ENCODE assay signal across 20 mouse cellular contexts in genomic region chr6:30476025-30476765, GRCm38 (mm10). TPM values are rescaled to one million over a fixed set of nuclear protein-coding genes. Genes with fewer than 3 reads are reported as not detected.
DNase-seq lines count a peak whose midpoint lies in the region; ATAC-seq and TF ChIP-seq lines count a peak whose summit lies in the region.
"Had no signal": no experiment of that assay in that cellular context is flagged by ENCODE, and none has a peak within 500 bp of the region (broad histone marks: within the 10 kb centered on the region; RNA-seq: fewer than 3 reads in every experiment).

No protein-coding gene starts in this region.

- no peak overlapping the region for H3K4me3 ChIP-seq in heart, embryonic 15.5 days
- no peak overlapping the region for H3K4me3 ChIP-seq in lung, embryonic 15.5 days
- H3K4me3 ChIP-seq in lung, postnatal 0 days (ENCODE audit: low read depth, low read length): no peak overlapping the region
- no peak overlapping the region for H3K4me3 ChIP-seq in limb, embryonic 14.5 days (replicated peaks; ENCODE audit: low read length)
- H3K4me3 ChIP-seq: forebrain, embryonic 12.5 days; liver, embryonic 15.5 days; midbrain, embryonic 12.5 days had no signal

- intact Hi-C loops in heart, postnatal 10 days (cut with DNase I): no loop called here

- peak; percentile 49 for DNase-seq in cerebellum, adult 11-12 months
- no peak for DNase-seq in cerebellum, adult 18-20 months
- no peak for DNase-seq in heart, postnatal 10 days
- no peak for DNase-seq in lung, postnatal 0 days (ENCODE audit: low spot score)
- no peak for DNase-seq in limb, embryonic 14.5 days (ENCODE audit: low spot score)
- DNase-seq in gastrocnemius, adult 8-10 months (ENCODE audit: low spot score in 2 of 2): no peak
- DNase-seq: gastrocnemius, postnatal 25 days; heart, postnatal 4 days; kidney, adult 8-10 months; kidney, postnatal 25 days; spleen, adult 18-20 months; thymus, postnatal 14 days had no signal

- peaks cover 28% of the 10 kb centered on the region for H3K36me3 ChIP-seq in heart, embryonic 15.5 days
- H3K36me3 ChIP-seq in lung, embryonic 15.5 days: peaks cover 26% of the 10 kb centered on the region
- peaks cover 11% of the 10 kb centered on the region for H3K36me3 ChIP-seq in lung, postnatal 0 days (ENCODE audit: insufficient read depth, low read length)
- peaks cover 25% of the 10 kb centered on the region for H3K36me3 ChIP-seq in limb, embryonic 14.5 days (ENCODE audit: control insufficient read depth, insufficient read depth, low read length)

- H3K27ac ChIP-seq in heart, embryonic 15.5 days: 0 out of 2 replicates have a peak overlapping the region, but pooled peaks have one; percentile 31
- peak overlapping the region; percentile 93 for H3K27ac ChIP-seq in lung, embryonic 15.5 days
- no peak overlapping the region for H3K27ac ChIP-seq in lung, postnatal 0 days (ENCODE audit: low read length)
- H3K27ac ChIP-seq in limb, embryonic 14.5 days (replicated peaks; ENCODE audit: low read depth, low read length): peak overlapping the region; percentile 30; the same call in 1 of the 2 replicates
- H3K27ac ChIP-seq: forebrain, embryonic 12.5 days; liver, embryonic 15.5 days; macrophage; midbrain, embryonic 12.5 days had no signal

- H3K4me2 ChIP-seq in heart, embryonic 15.5 days: no peak overlapping the region
- H3K4me2 ChIP-seq in lung, embryonic 15.5 days: no peak overlapping the region
- H3K4me2 ChIP-seq in lung, postnatal 0 days (replicated peaks; ENCODE audit: low read depth, low read length): no peak overlapping the region
- no peak overlapping the region for H3K4me2 ChIP-seq in limb, embryonic 14.5 days (replicated peaks; ENCODE audit: low read depth, low read length, severe bottlenecking)
- H3K4me2 ChIP-seq: forebrain, embryonic 12.5 days; liver, embryonic 15.5 days; midbrain, embryonic 12.5 days had no signal

- TF ChIP-seq EP300 in lung, postnatal 0 days (IDR thresholded peaks at IDR 0.05): no peak

- no peak for TF ChIP-seq CTCF in lung, postnatal 0 days (IDR thresholded peaks at IDR 0.05)

- no peaks in the 10 kb centered on the region for H3K9me3 ChIP-seq in heart, embryonic 15.5 days (replicated peaks)
- H3K9me3 ChIP-seq in lung, embryonic 15.5 days: no peaks in the 10 kb centered on the region
- no peaks in the 10 kb centered on the region for H3K9me3 ChIP-seq in lung, postnatal 0 days (ENCODE audit: low read length)
- H3K9me3 ChIP-seq in limb, embryonic 14.5 days (ENCODE audit: control insufficient read depth, low read length): no peaks in the 10 kb centered on the region
- H3K9me3 ChIP-seq: forebrain, embryonic 12.5 days; G1E; liver, embryonic 15.5 days; midbrain, embryonic 12.5 days had no signal

- H3K4me1 ChIP-seq in heart, embryonic 15.5 days (replicated peaks): no peaks in the 10 kb centered on the region
- peaks cover 21% of the 10 kb centered on the region for H3K4me1 ChIP-seq in lung, embryonic 15.5 days
- no peaks in the 10 kb centered on the region; the same call in none of the 2 replicates for H3K4me1 ChIP-seq in lung, postnatal 0 days (ENCODE audit: insufficient read depth, low read depth, low read length)
- peaks cover 10% of the 10 kb centered on the region; the same call in 1 of the 2 replicates for H3K4me1 ChIP-seq in limb, embryonic 14.5 days (ENCODE audit: control insufficient read depth, insufficient read depth, low read length)
- H3K4me1 ChIP-seq: forebrain, embryonic 12.5 days had no signal

- H3K27me3 ChIP-seq in heart, embryonic 15.5 days: no peaks in the 10 kb centered on the region
- no peaks in the 10 kb centered on the region for H3K27me3 ChIP-seq in lung, embryonic 15.5 days
- no peaks in the 10 kb centered on the region for H3K27me3 ChIP-seq in lung, postnatal 0 days (replicated peaks; ENCODE audit: insufficient read depth, low read length)
- H3K27me3 ChIP-seq in limb, embryonic 14.5 days (ENCODE audit: control insufficient read depth, insufficient read depth, low read length): no peaks in the 10 kb centered on the region
- H3K27me3 ChIP-seq: forebrain, embryonic 12.5 days; liver, embryonic 15.5 days; midbrain, embryonic 12.5 days had no signal

- WGBS in heart, embryonic 15.5 days: 50% methylated on average over 10 of the region's 10 CpGs
- 42% methylated on average over 10 of the region's 10 CpGs for WGBS in lung, embryonic 15.5 days
- 43% methylated on average over 10 of the region's 10 CpGs for WGBS in lung, postnatal 0 days
- WGBS in limb, embryonic 14.5 days: 52% methylated on average over 10 of the region's 10 CpGs

- no peak for ATAC-seq in heart, embryonic 15.5 days (replicated peaks; ENCODE audit: insufficient number of reproducible peaks, insufficient read depth, low FRiP score, low read depth)
- ATAC-seq in lung, embryonic 15.5 days (ENCODE audit: borderline replicate concordance, extremely low read depth, low FRiP score, low TSS enrichment): no peak
- ATAC-seq in lung, postnatal 0 days: no peak
- ATAC-seq in limb, embryonic 14.5 days (ENCODE audit: low FRiP score, low read depth): no peak
- ATAC-seq: CD4-positive, CD25-positive, alpha-beta regulatory T cell, adult 4 months had no signal

- no peak for TF ChIP-seq POLR2A in limb, embryonic 14.5 days (IDR thresholded peaks at IDR 0.05; ENCODE audit: borderline replicate concordance, extremely low read depth, insufficient read depth, insufficient read length)

- no peak overlapping the region for H3K9ac ChIP-seq in heart, embryonic 15.5 days
- H3K9ac ChIP-seq in lung, embryonic 15.5 days: no peak overlapping the region
- H3K9ac ChIP-seq in lung, postnatal 0 days (replicated peaks; ENCODE audit: low read depth): no peak overlapping the region
- no peak overlapping the region for H3K9ac ChIP-seq in limb, embryonic 14.5 days (ENCODE audit: low read depth, low read length, severe bottlenecking)
- H3K9ac ChIP-seq: forebrain, embryonic 12.5 days; liver, embryonic 15.5 days; midbrain, embryonic 12.5 days had no signal

RNA-seq across cellular contexts. Expression of gene Tmem209, which starts 33.4 kb away (rescaled TPM):
- polyA plus RNA-seq in heart, embryonic 15.5 days (2015; fragmentation: Nextera tagmentation; extraction: Ambion mirVana): 19.8 and 26.5 TPM in 2 replicates
- total RNA-seq in heart, postnatal 10 days (2021): 10 to 100 TPM; 12.0 to 13.3 TPM
- polyA plus RNA-seq in lung, embryonic 15.5 days (2015; fragmentation: Nextera tagmentation; extraction: Ambion mirVana): 35.3 and 39.6 TPM in 2 replicates
- polyA plus RNA-seq in lung, postnatal 0 days (2015; fragmentation: Nextera tagmentation; extraction: Ambion mirVana): 14.6 TPM in 2 replicates
- polyA plus RNA-seq in limb, embryonic 14.5 days (2012; rRNA removed): 47.5 and 63.2 TPM in 2 replicates
- 28.3 and 34.7 TPM in 2 replicates for polyA plus RNA-seq in limb, embryonic 14.5 days (2014; fragmentation: Nextera tagmentation; extraction: Ambion mirVana)
- 10 to 100 TPM in 3 of 4 experiments, 1 to 10 TPM in 1; 9.2 to 12.5 (median 10.6) TPM for total RNA-seq in gastrocnemius, adult 8-10 months (2022)

RNA-seq across cellular contexts. Expression of gene Ssmem1, which starts 33.5 kb away (rescaled TPM):
- 0.14 TPM in 1 of 2 replicates, not detected in the other for polyA plus RNA-seq in heart, embryonic 15.5 days (2015; fragmentation: Nextera tagmentation; extraction: Ambion mirVana)
- total RNA-seq in heart, postnatal 10 days (2021): not detected
- polyA plus RNA-seq in lung, embryonic 15.5 days (2015; fragmentation: Nextera tagmentation; extraction: Ambion mirVana): 0.12 TPM in 1 of 2 replicates, not detected in the other
- polyA plus RNA-seq in lung, postnatal 0 days (2015; fragmentation: Nextera tagmentation; extraction: Ambion mirVana): 0.12 TPM in 1 of 2 replicates, not detected in the other
- 0.10 and 0.12 TPM in 2 replicates for polyA plus RNA-seq in limb, embryonic 14.5 days (2012; rRNA removed)
- polyA plus RNA-seq in limb, embryonic 14.5 days (2014; fragmentation: Nextera tagmentation; extraction: Ambion mirVana): 0.17 TPM in 1 of 2 replicates, not detected in the other
- under 1 TPM in 1 of 4 experiments, not detected in 3; 0.36 TPM for total RNA-seq in gastrocnemius, adult 8-10 months (2022)
- polyA plus RNA-seq: CD4-positive, CD25-positive, alpha-beta regulatory T cell, adult 4 months; G1E; macrophage had no signal
